Mouse (Mus musculus): ENCODE measurements around the gene Cdan1. TPM values are rescaled to one million over a fixed set of nuclear protein-coding genes. Genes with fewer than 3 reads are reported as not detected.

Cdan1 gene
- polyA plus RNA-seq, 1 experiment: 19.7 TPM

DNA sequence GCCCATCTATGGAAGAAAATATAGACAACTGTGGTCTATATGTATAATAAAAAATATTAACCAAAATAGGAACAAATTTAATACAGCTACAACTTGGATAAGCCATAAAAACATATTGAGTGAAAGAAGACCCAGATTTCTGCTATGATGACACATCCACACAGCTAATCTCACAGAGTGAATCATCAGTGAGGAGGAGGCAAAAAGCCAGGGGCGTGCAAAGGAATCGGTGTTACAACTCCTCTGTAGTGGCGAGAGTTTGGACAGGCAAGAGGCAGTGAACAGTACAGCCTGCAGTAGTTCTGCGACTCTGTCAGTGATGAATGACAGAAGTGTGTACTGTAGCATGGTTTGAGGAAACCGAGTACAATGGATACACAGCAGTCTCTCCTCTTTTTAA, 17.4 kb upstream of the Cdan1 start:
- H3K9ac ChIP-seq (ENCODE audit: low read depth, poor library complexity, severe bottlenecking): no peak overlapping the region
- H3K27ac ChIP-seq (ENCODE audit: insufficient read depth, low read length): no peak overlapping the region
- 0 out of 2 replicates have a peak, but pooled peaks cover 2% of the 10 kb centered on the region for H3K9me3 ChIP-seq (replicated peaks; ENCODE audit: control insufficient read depth, insufficient read depth, low read length, poor library complexity, severe bottlenecking)
- peaks cover 4% of the 10 kb centered on the region for H3K36me3 ChIP-seq (ENCODE audit: control insufficient read depth, insufficient read depth, low read length, poor library complexity, severe bottlenecking)
- no peaks in the 10 kb centered on the region for H3K4me1 ChIP-seq (ENCODE audit: control insufficient read depth, insufficient read depth, low read length)
- TF ChIP-seq EP300 (IDR thresholded peaks at IDR 0.05; ENCODE audit: insufficient read depth, low read depth, low read length) (no peak), CTCF (IDR thresholded peaks at IDR 0.05; ENCODE audit: low read depth, low read length) (no peak), POLR2A (IDR thresholded peaks at IDR 0.05; ENCODE audit: insufficient read depth, low read length) (no peak)
- no peak overlapping the region for H3K4me3 ChIP-seq (ENCODE audit: low read depth, low read length)
- no peaks in the 10 kb centered on the region for H3K27me3 ChIP-seq (ENCODE audit: control insufficient read depth, insufficient read depth, low read length, poor library complexity, severe bottlenecking)

DNA sequence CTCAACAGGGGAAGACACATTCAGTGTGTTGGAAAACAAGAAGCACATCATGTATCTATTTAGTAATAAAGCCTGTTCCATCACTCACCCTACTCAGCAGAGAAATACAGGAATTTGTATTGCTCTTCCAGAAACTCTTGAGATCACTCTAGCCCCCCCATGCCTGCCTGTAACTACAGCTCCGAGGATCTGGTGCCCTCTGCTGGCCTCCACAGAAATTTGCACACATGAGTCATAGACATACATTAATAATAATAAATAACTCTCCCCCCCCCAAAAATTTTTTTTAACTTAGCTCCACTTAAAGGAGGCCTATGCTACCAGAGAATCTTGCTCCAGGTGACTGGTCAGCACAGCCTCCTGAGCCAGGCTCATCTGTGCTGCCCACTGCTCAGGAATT, 16.6 kb upstream of the Cdan1 start:
- TF ChIP-seq CTCF (IDR thresholded peaks at IDR 0.05; ENCODE audit: low read depth, low read length): peak; percentile 61
- TF ChIP-seq EP300 (IDR thresholded peaks at IDR 0.05; ENCODE audit: insufficient read depth, low read depth, low read length): no peak
- Histone ChIP-seq H3K4me1 (ENCODE audit: control insufficient read depth, insufficient read depth, low read length) (no peaks in the 10 kb centered on the region), H3K9ac (ENCODE audit: low read depth, poor library complexity, severe bottlenecking) (no peak overlapping the region), H3K27ac (ENCODE audit: insufficient read depth, low read length) (no peak overlapping the region), H3K27me3 (ENCODE audit: control insufficient read depth, insufficient read depth, low read length, poor library complexity, severe bottlenecking) (no peaks in the 10 kb centered on the region), H3K4me3 (ENCODE audit: low read depth, low read length) (no peak overlapping the region), H3K9me3 (replicated peaks; ENCODE audit: control insufficient read depth, insufficient read depth, low read length, poor library complexity, severe bottlenecking) (0 out of 2 replicates have a peak, but pooled peaks cover 2% of the 10 kb centered on the region), H3K36me3 (ENCODE audit: control insufficient read depth, insufficient read depth, low read length, poor library complexity, severe bottlenecking) (peaks cover 4% of the 10 kb centered on the region)

DNA sequence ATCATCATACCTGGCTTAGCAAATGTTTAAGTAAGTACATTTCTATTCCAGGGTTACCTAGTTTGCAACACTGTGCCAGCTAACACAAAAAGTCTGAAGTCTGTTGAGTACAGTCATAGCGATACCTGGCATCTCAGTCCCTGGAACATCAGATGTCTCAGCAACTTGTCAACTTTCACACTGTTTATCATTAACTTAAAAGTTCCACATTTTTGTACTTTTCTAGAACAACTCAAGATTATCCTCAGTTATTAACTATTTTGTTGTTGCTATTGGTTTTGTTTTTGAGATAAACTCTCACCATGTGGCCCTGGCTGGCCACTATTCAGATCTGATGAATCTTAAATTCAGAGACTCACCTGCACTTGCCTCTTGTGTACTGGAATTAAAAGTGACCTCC, 13.5 kb upstream of the Cdan1 start:
- Histone ChIP-seq H3K4me1 (ENCODE audit: control insufficient read depth, insufficient read depth, low read length) (no peaks in the 10 kb centered on the region), H3K9me3 (replicated peaks; ENCODE audit: control insufficient read depth, insufficient read depth, low read length, poor library complexity, severe bottlenecking) (0 out of 2 replicates have a peak, but pooled peaks cover 2% of the 10 kb centered on the region), H3K4me3 (ENCODE audit: low read depth, low read length) (no peak overlapping the region), H3K36me3 (ENCODE audit: control insufficient read depth, insufficient read depth, low read length, poor library complexity, severe bottlenecking) (peaks cover 4% of the 10 kb centered on the region), H3K27ac (ENCODE audit: insufficient read depth, low read length) (no peak overlapping the region), H3K27me3 (ENCODE audit: control insufficient read depth, insufficient read depth, low read length, poor library complexity, severe bottlenecking) (no peaks in the 10 kb centered on the region), H3K9ac (ENCODE audit: low read depth, poor library complexity, severe bottlenecking) (no peak overlapping the region)
- TF ChIP-seq CTCF (IDR thresholded peaks at IDR 0.05; ENCODE audit: low read depth, low read length): no peak
- TF ChIP-seq EP300 (IDR thresholded peaks at IDR 0.05; ENCODE audit: insufficient read depth, low read depth, low read length): no peak

DNA sequence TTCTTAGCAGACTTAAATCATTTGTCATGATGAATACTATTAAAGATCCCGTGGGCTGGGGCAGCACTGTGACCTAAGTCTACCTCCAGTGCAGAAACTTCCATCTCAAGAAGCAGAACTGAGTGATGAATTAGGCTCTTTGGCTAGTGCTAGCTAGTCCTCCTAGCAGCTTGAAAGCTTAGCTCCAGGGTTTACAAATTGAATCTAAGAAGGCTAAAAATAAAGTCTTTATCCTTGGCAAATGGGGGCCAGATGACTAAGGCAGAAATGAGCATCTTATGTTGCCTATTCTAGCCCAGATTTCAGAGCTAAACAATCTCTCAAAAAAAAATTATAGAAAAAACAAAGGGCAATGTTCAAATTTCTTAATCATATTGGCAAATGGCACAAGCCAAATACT, 10.8 kb upstream of the Cdan1 start:
- Histone ChIP-seq H3K27me3 (ENCODE audit: control insufficient read depth, insufficient read depth, low read length, poor library complexity, severe bottlenecking) (no peaks in the 10 kb centered on the region), H3K36me3 (ENCODE audit: control insufficient read depth, insufficient read depth, low read length, poor library complexity, severe bottlenecking) (peaks cover 4% of the 10 kb centered on the region), H3K9ac (ENCODE audit: low read depth, poor library complexity, severe bottlenecking) (no peak overlapping the region), H3K9me3 (replicated peaks; ENCODE audit: control insufficient read depth, insufficient read depth, low read length, poor library complexity, severe bottlenecking) (0 out of 2 replicates have a peak, but pooled peaks cover 2% of the 10 kb centered on the region), H3K27ac (ENCODE audit: insufficient read depth, low read length) (no peak overlapping the region), H3K4me3 (ENCODE audit: low read depth, low read length) (no peak overlapping the region), H3K4me1 (ENCODE audit: control insufficient read depth, insufficient read depth, low read length) (no peaks in the 10 kb centered on the region)
- no peak for TF ChIP-seq POLR2A (IDR thresholded peaks at IDR 0.05; ENCODE audit: insufficient read depth, low read length)
- TF ChIP-seq EP300 (IDR thresholded peaks at IDR 0.05; ENCODE audit: insufficient read depth, low read depth, low read length): no peak

DNA sequence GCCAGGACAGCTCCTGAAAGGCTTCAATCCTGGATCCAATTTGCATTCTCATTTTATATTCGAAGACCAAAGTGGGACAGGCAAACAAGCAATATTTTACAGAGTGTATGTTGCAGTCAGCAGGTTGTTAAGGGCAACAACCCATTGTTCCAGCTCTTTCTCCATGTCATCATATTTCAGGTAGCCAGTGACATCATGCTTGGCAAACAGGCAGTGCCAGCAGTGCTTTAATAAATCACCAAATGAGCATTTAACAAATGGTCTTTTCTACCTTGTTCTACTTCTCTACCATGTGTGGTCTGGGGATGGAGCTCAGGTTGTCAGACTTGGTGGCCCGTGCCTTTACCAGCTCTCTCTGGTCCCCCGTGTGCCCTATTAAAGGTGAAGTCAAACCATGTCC, 8.2 kb upstream of the Cdan1 start:
- no peaks in the 10 kb centered on the region for H3K9me3 ChIP-seq (replicated peaks; ENCODE audit: control insufficient read depth, insufficient read depth, low read length, poor library complexity, severe bottlenecking)
- no peak for TF ChIP-seq CTCF (IDR thresholded peaks at IDR 0.05; ENCODE audit: low read depth, low read length)
- no peak for TF ChIP-seq POLR2A (IDR thresholded peaks at IDR 0.05; ENCODE audit: insufficient read depth, low read length)
- no peak for TF ChIP-seq EP300 (IDR thresholded peaks at IDR 0.05; ENCODE audit: insufficient read depth, low read depth, low read length)
- H3K36me3 ChIP-seq (ENCODE audit: control insufficient read depth, insufficient read depth, low read length, poor library complexity, severe bottlenecking): peaks cover 2% of the 10 kb centered on the region; the same call in 1 of the 2 replicates
- H3K27ac ChIP-seq (ENCODE audit: insufficient read depth, low read length): no peak overlapping the region
- no peak overlapping the region for H3K9ac ChIP-seq (ENCODE audit: low read depth, poor library complexity, severe bottlenecking)
- no peak overlapping the region for H3K4me3 ChIP-seq (ENCODE audit: low read depth, low read length)
- no peaks in the 10 kb centered on the region for H3K27me3 ChIP-seq (ENCODE audit: control insufficient read depth, insufficient read depth, low read length, poor library complexity, severe bottlenecking)
- no peaks in the 10 kb centered on the region for H3K4me1 ChIP-seq (ENCODE audit: control insufficient read depth, insufficient read depth, low read length)

DNA sequence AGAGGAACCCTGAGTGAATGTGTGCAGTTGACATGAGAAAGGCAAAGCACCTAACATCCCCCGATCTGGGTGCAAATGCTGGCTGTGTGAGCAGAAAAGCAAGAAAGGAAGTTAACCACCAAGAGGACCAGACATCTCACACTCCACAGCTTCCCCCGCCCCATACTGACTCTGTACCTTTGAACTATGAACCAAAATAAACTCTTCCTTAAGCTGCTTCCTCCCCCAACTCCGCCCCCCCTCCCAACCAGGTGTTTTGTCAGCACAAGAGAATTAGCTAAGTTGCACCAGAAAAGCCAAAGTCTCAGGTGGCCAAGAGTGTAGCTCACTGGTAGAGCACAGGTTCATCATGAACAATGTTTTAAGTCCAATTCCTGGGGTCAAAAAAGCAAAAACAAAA, 3.2 kb upstream of the Cdan1 start:
- TF ChIP-seq POLR2A (IDR thresholded peaks at IDR 0.05; ENCODE audit: insufficient read depth, low read length): no peak
- H3K36me3 ChIP-seq (ENCODE audit: control insufficient read depth, insufficient read depth, low read length, poor library complexity, severe bottlenecking): no peaks in the 10 kb centered on the region
- H3K4me1 ChIP-seq (ENCODE audit: control insufficient read depth, insufficient read depth, low read length): no peaks in the 10 kb centered on the region
- no peak overlapping the region for H3K4me3 ChIP-seq (ENCODE audit: low read depth, low read length)
- H3K9ac ChIP-seq (ENCODE audit: low read depth, poor library complexity, severe bottlenecking): no peak overlapping the region
- H3K9me3 ChIP-seq (replicated peaks; ENCODE audit: control insufficient read depth, insufficient read depth, low read length, poor library complexity, severe bottlenecking): no peaks in the 10 kb centered on the region
- no peak overlapping the region for H3K27ac ChIP-seq (ENCODE audit: insufficient read depth, low read length)
- H3K27me3 ChIP-seq (ENCODE audit: control insufficient read depth, insufficient read depth, low read length, poor library complexity, severe bottlenecking): no peaks in the 10 kb centered on the region
